Mouse (Mus musculus): Measurements from ENCODE around the gene Ctnnd1.

Gene Ctnnd1

GRCm38 (mm10) chr2:84607842-84608241 is 42.7 kb downstream of the Ctnnd1 start:
- no peak for DNase-seq (ENCODE audit: inconsistent ontology term)

GRCm38 (mm10) chr2:84600977-84601376 is 49.6 kb downstream of the Ctnnd1 start:
- no peak for DNase-seq (ENCODE audit: inconsistent ontology term)

GRCm38 (mm10) chr2:84599270-84599888 is 51.2 kb downstream of the Ctnnd1 start:
- no peak for DNase-seq (ENCODE audit: inconsistent ontology term)

- DNase-seq (ENCODE audit: inconsistent ontology term) = no peak
Measured at GRCm38 (mm10) chr2:84597123-84597522, 53.4 kb downstream of the Ctnnd1 start.

GRCm38 (mm10) chr2:84592801-84593200 is 57.8 kb downstream of the Ctnnd1 start:
- DNase-seq (ENCODE audit: inconsistent ontology term) = no peak

- DNase-seq (ENCODE audit: inconsistent ontology term) = no peak
Measured at GRCm38 (mm10) chr2:84585700-84586099, 64.9 kb downstream of the Ctnnd1 start.

- DNase-seq (ENCODE audit: inconsistent ontology term) = no peak
Measured at GRCm38 (mm10) chr2:84582286-84582685, 68.3 kb downstream of the Ctnnd1 start.

- no peak for DNase-seq (ENCODE audit: inconsistent ontology term)
Measured at GRCm38 (mm10) chr2:84581208-84581607, 69.4 kb downstream of the Ctnnd1 start.

GRCm38 (mm10) chr2:84579311-84579710 is 71.3 kb downstream of the Ctnnd1 start:
- no peak for DNase-seq (ENCODE audit: inconsistent ontology term)

GRCm38 (mm10) chr2:84574130-84574529 is 76.4 kb downstream of the Ctnnd1 start:
- DNase-seq (ENCODE audit: inconsistent ontology term) = no peak

GRCm38 (mm10) chr2:84556888-84557514 is 93.6 kb downstream of the Ctnnd1 start:
- DNase-seq (ENCODE audit: inconsistent ontology term) = peak; percentile 43

GRCm38 (mm10) chr2:84551390-84552100 is 99.0 kb downstream of the Ctnnd1 start:
- DNase-seq (ENCODE audit: inconsistent ontology term) = no peak
